Mouse (Mus musculus) limb, embryonic 11.5 days (tissue): ENCODE data around the gene Ptges3l. TPM values are rescaled to one million over a fixed set of nuclear protein-coding genes. Genes with fewer than 3 reads are reported as not detected.
"Not testable (repeated sequence)": the region's sequence is repeated elsewhere in the genome, so short reads cannot be mapped to it uniquely, and the experiment has no call there.

Experiments used
- ATAC-seq: fragments of 200-750 bp; cut with Nextera tagmentation; 2 replicates; pipeline ENCODE4 v1.8.0; 2017; ENCODE audit warnings: low read depth; ENCODE audit not compliant: insufficient number of reproducible peaks, low FRiP score, low TSS enrichment
- DNase-seq: peaks from one replicate; pipeline ENCODE4 v3.0.0-alpha.2; 2015; ENCODE audit warnings: low spot score
- H3K27ac ChIP-seq: fragments of 300-500 bp; sonication (generic); replicated peaks from 2 replicates; pipeline ENCODE4 v1.5.1; 2014; ENCODE audit warnings: low read depth, mild to moderate bottlenecking, low read length
- H3K27me3 ChIP-seq: fragments of 300-500 bp; sonication (generic); 2 replicates; pipeline ENCODE4 v1.6.1; 2014; ENCODE audit warnings: mild to moderate bottlenecking, low read length, mixed read lengths; ENCODE audit not compliant: control insufficient read depth, insufficient read depth
- H3K36me3 ChIP-seq: fragments of 300-500 bp; sonication (generic); 2 replicates; pipeline ENCODE4 v1.6.1; 2014; ENCODE audit warnings: mild to moderate bottlenecking, low read length, moderate library complexity, mixed read lengths; ENCODE audit not compliant: control insufficient read depth, insufficient read depth
- H3K4me1 ChIP-seq: fragments of 300-500 bp; sonication (generic); 2 replicates; pipeline ENCODE4 v1.6.1; 2014; ENCODE audit warnings: low read length, mixed read lengths; ENCODE audit not compliant: control insufficient read depth, insufficient read depth
- H3K4me2 ChIP-seq: fragments of 300-500 bp; sonication (generic); 2 replicates; pipeline ENCODE4 v1.6.1; 2014; ENCODE audit warnings: low read depth, mild to moderate bottlenecking, moderate library complexity; ENCODE audit not compliant: severe bottlenecking
- H3K4me3 ChIP-seq: fragments of 300-500 bp; sonication (generic); 2 replicates; pipeline ENCODE4 v1.5.1; 2014; ENCODE audit warnings: low read depth, low read length
- H3K9ac ChIP-seq: fragments of 300-500 bp; sonication (generic); 2 replicates; pipeline ENCODE4 v1.6.1; 2014; ENCODE audit warnings: mild to moderate bottlenecking, low read length
- H3K9me3 ChIP-seq: fragments of 300-500 bp; sonication (generic); 2 replicates; pipeline ENCODE4 v1.6.1; 2016; ENCODE audit warnings: low read length; ENCODE audit not compliant: control insufficient read depth
- WGBS: fragments of 180-500 bp; shearing (Covaris S2); extraction: QIAGEN DNeasy Blood & Tissue Kit; methylation state at CpG from one replicate; pipeline ENCODE4 v1.1.7; 2014; 5-methylcytosine and 5-hydroxymethylcytosine counted together
- microRNA-seq: library from miRNA; unstranded; fragments of <30 nt; microRNA quantifications from one replicate; pipeline ENCODE4, GENCODE M21; 2016
- polyA plus RNA-seq: library from polyadenylated mRNA; unstranded; fragments of >200 nt; fragmentation: Nextera tagmentation; extraction: Ambion mirVana; gene quantifications from 2 replicates; pipeline ENCODE4 v1.2.1, GENCODE M21; 2014

The Ptges3l gene
- polyA plus RNA-seq, 1 experiment from 2014 or later = 4.5 TPM

DNA sequence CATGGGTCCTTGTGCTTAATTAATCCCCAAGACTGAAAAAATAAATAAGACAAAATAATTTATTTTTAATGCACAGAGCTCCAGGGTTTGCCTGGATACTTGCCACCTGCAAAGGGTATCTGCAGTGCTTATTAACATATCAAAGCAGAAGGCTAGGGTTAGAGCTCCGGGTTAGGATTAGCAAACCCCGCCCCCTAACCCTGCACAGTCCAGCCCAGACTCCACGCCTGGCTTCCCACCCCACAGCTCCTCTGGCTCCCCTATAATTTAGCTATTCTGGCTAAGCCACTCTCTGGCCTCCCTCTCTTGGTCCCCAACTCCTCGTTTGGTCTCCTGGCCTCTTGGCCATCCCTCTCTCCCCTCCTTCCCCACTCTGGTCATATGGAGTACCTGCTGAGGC is 43.3 kb downstream of the Ptges3l start:
- Histone ChIP-seq H3K4me3 (no peak overlapping the region), H3K9me3 (no peaks in the 10 kb centered on the region), H3K36me3 (no peaks in the 10 kb centered on the region), H3K9ac (no peak overlapping the region), H3K4me1 (no peaks in the 10 kb centered on the region), H3K27me3 (no peaks in the 10 kb centered on the region), H3K27ac (no peak overlapping the region), H3K4me2 (no peak overlapping the region)
- WGBS = 26% methylated on average over 4 of the region's 4 CpGs
- ATAC-seq (no peak), DNase-seq (no peak)

DNA sequence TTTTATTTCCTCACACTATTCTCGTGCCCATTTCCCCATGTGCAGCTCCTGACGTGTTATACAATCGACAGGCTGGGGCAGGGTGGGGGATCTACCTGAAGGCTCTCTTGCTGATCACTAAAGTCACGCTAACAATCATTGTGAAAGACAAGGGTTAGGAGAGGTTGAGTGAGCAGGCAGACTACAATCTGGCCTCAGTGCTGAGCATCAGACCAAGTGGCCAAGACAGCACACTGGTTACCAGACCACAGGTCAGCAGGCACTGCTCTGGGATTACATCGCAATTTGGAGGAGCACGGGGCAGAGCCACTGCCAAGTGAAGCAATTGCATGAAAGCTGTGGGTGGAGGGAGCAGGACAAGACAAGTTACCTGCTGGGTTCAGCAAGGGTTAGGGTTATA is 46.2 kb downstream of the Ptges3l start:
- no peak overlapping the region for H3K9ac ChIP-seq
- no peak overlapping the region for H3K4me2 ChIP-seq
- H3K4me3 ChIP-seq = no peak overlapping the region
- ATAC-seq (no peak), DNase-seq (no peak)
- WGBS = 78% methylated on average over 6 of the region's 6 CpGs
- H3K36me3 ChIP-seq = no peaks in the 10 kb centered on the region
- no peak overlapping the region for H3K27ac ChIP-seq
- H3K4me1 ChIP-seq = no peaks in the 10 kb centered on the region
- no peaks in the 10 kb centered on the region for H3K27me3 ChIP-seq
- H3K9me3 ChIP-seq = no peaks in the 10 kb centered on the region

DNA sequence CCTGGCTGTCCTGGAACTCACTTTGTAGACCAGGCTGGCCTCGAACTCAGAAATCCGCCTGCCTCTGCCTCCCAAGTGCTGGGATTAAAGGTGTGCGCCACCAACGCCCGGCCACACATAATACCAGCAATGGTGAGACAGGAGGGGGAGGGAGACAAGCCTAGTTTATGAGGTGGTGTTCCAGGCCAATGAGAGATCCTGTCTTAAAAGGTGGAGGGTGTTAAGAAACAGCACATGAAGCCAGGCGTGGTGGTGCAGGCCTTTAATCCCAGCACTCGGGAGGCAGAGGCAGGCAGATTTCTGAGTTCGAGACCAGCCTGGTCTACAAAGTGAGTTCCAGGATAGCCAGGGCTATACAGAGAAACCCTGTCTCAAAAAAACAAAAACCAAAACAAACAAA is 46.9 kb downstream of the Ptges3l start:
- not testable (repeated sequence) for H3K27me3 ChIP-seq, ATAC-seq, H3K4me2 ChIP-seq, DNase-seq, H3K4me1 ChIP-seq, H3K9ac ChIP-seq, H3K9me3 ChIP-seq, H3K4me3 ChIP-seq, H3K27ac ChIP-seq, H3K36me3 ChIP-seq
- WGBS = 90% methylated on average over 6 of the region's 8 CpGs

DNA sequence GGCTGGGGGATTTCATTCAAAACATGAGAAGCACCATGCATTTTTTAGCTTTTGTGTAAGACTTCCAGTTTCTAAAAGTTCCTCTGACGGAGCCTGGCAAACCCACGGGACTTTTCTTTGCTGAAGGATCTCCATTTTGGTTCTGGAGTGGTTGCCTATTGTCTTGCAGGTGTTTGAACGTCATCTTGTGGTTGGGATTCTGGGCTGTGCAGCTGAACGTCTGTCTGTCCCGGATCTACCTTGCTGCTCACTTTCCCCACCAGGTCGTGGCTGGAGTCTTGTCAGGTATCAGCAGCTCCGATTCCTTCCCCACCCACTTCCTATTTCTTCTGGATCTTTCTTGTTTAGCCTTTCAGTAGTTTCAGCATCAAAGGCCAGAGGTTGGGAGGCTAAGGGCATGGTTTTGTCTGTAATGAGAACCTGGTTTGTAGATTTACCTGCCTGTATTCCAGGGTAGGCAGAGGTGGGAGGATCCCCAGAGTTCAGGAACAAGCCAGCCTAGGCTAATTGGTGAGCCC is 50.7 kb downstream of the Ptges3l start:
- Histone ChIP-seq H3K36me3 (no peaks in the 10 kb centered on the region), H3K27me3 (no peaks in the 10 kb centered on the region), H3K4me1 (no peaks in the 10 kb centered on the region), H3K4me3 (no peak overlapping the region), H3K9ac (no peak overlapping the region), H3K4me2 (no peak overlapping the region), H3K9me3 (no peaks in the 10 kb centered on the region), H3K27ac (no peak overlapping the region)
- DNase-seq = no peak
- no peak for ATAC-seq
- WGBS = 72% methylated on average over 7 of the region's 7 CpGs

DNA sequence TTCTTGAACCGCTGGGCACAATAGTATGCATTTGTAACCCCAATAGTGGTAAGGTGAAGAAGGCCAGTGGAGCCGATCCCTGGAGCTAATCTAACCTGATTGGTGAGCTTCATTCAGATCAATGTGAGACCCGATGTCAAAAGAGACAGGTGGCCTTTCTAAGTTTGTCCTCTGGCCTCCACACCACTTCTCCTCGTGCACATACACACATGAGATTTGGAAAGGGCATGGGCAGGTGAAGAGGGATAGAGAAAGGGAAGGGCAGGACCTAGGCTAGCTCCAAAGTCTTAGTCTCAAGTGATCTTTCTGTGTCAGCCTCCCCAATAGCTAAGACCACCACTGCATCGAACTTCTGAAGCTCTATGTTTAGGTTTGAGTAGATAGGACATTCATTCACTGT is 55.0 kb downstream of the Ptges3l start:
- WGBS = 82% methylated on average over 5 of the region's 5 CpGs
- H3K4me3 ChIP-seq = no peak overlapping the region
- no peaks in the 10 kb centered on the region for H3K27me3 ChIP-seq
- H3K4me1 ChIP-seq = no peaks in the 10 kb centered on the region
- H3K9ac ChIP-seq = no peak overlapping the region
- H3K9me3 ChIP-seq = no peaks in the 10 kb centered on the region
- no peak for DNase-seq
- H3K27ac ChIP-seq = no peak overlapping the region
- H3K4me2 ChIP-seq = no peak overlapping the region
- ATAC-seq = no peak
- no peaks in the 10 kb centered on the region for H3K36me3 ChIP-seq

Small RNA genes within 50 kb of the gene (microRNA-seq; reads per million reads assigned to microRNA genes)
- gene Mir6929 = not detected

Other genes starting within 250 kb of the Ptges3l start
- gene Ccr10, start 249.9 kb downstream of the Ptges3l start, polyA plus RNA-seq = 0.13 TPM in 1 of 2 replicates, not detected in the other
- 12.7 and 13.4 TPM in 2 replicates for gene Ezh1, start 198.9 kb downstream of the Ptges3l start, polyA plus RNA-seq
- 60.4 and 67.2 TPM in 2 replicates for gene Ramp2, start 179.3 kb downstream of the Ptges3l start, polyA plus RNA-seq
- 111 and 120 TPM in 2 replicates for gene Vps25, start 171.6 kb downstream of the Ptges3l start, polyA plus RNA-seq
- gene Wnk4, start 164.8 kb downstream of the Ptges3l start, polyA plus RNA-seq = 7.0 and 8.1 TPM in 2 replicates
- gene Cntd1, start 146.3 kb downstream of the Ptges3l start, polyA plus RNA-seq = 1.3 and 1.8 TPM in 2 replicates
- gene Coa3, start 146.2 kb downstream of the Ptges3l start, polyA plus RNA-seq = 191 and 204 TPM in 2 replicates
- gene Becn1, start 123.0 kb downstream of the Ptges3l start, polyA plus RNA-seq = 135 and 139 TPM in 2 replicates
- 158 and 164 TPM in 2 replicates for gene Psme3, start 109.1 kb downstream of the Ptges3l start, polyA plus RNA-seq
- gene Aoc2, start 100.3 kb downstream of the Ptges3l start, polyA plus RNA-seq = 1.5 and 1.9 TPM in 2 replicates
- gene Aoc3, start 94.7 kb downstream of the Ptges3l start, polyA plus RNA-seq = not detected in 2 replicates
- not detected in 2 replicates for gene G6pc, start 57.8 kb downstream of the Ptges3l start, polyA plus RNA-seq
- gene Aarsd1, start 7.7 kb downstream of the Ptges3l start, polyA plus RNA-seq = 89.0 and 91.6 TPM in 2 replicates
- 10.4 and 11.5 TPM in 2 replicates for gene Gm27029, start 537 bp downstream of the Ptges3l start, polyA plus RNA-seq
- 13.3 and 14.4 TPM in 2 replicates for gene Rundc1, start 248 bp downstream of the Ptges3l start, polyA plus RNA-seq
- 459 and 489 TPM in 2 replicates for gene Rpl27, start 17.0 kb upstream of the Ptges3l start, polyA plus RNA-seq
- 3.3 and 3.4 TPM in 2 replicates for gene Ifi35, start 23.1 kb upstream of the Ptges3l start, polyA plus RNA-seq
- 4.7 and 4.8 TPM in 2 replicates for gene Rnd2, start 39.7 kb upstream of the Ptges3l start, polyA plus RNA-seq
- gene Vat1, start 40.9 kb upstream of the Ptges3l start, polyA plus RNA-seq = 17.7 and 19.3 TPM in 2 replicates
- gene Brca1, start 126.6 kb upstream of the Ptges3l start, polyA plus RNA-seq = 23.2 and 23.3 TPM in 2 replicates
- gene Nbr1, start 126.8 kb upstream of the Ptges3l start, polyA plus RNA-seq = 64.1 and 69.6 TPM in 2 replicates
- gene Tmem106a, start 156.9 kb upstream of the Ptges3l start, polyA plus RNA-seq = 0.67 and 1.3 TPM in 2 replicates
- gene Gm11634, start 173.9 kb upstream of the Ptges3l start, polyA plus RNA-seq = not detected in 2 replicates
- gene Rdm1, start 201.9 kb upstream of the Ptges3l start, polyA plus RNA-seq = 30.0 and 31.0 TPM in 2 replicates
- 1.7 TPM in 2 replicates for gene Arl4d, start 240.2 kb upstream of the Ptges3l start, polyA plus RNA-seq